Mouse (Mus musculus): Measurements from ENCODE around the gene Pecr.

GRCm38 (mm10) chr1:72238016-72238580, 46.0 kb downstream of the Pecr start:
- TF ChIP-seq CHD2 (IDR thresholded peaks at IDR 0.05; ENCODE audit: low read length) (no peak), MAFK (IDR thresholded peaks at IDR 0.05; ENCODE audit: borderline replicate concordance, low read depth, low read length) (no peak), RAD21 (IDR thresholded peaks at IDR 0.05; ENCODE audit: low read depth, low read length) (no peak), CTCF (IDR thresholded peaks at IDR 0.05 in 2 of 3, conservative IDR thresholded peaks at IDR 0.05 in 1 of 3; ENCODE audit: control insufficient read depth in 1 of 3, insufficient read depth in 1 of 3, low read depth in 2 of 3, low read length in 3 of 3, poor library complexity in 1 of 3, severe bottlenecking in 1 of 3) (no peak), POLR2A (IDR thresholded peaks at IDR 0.05; ENCODE audit: control insufficient read depth in 1 of 2, insufficient read depth in 1 of 2, low read depth in 1 of 2, low read length in 2 of 2, poor library complexity in 1 of 2) (no peak; a peak in 2 of 4 replicates), MAZ (IDR thresholded peaks at IDR 0.05; ENCODE audit: low read depth, low read length) (no peak), JUND (IDR thresholded peaks at IDR 0.05; ENCODE audit: low read depth, low read length) (no peak), E2F4 (IDR thresholded peaks at IDR 0.05; ENCODE audit: borderline replicate concordance, low read depth, low read length) (no peak)
